Mouse (Mus musculus): Measurements from ENCODE around the gene Ftsj3.

DNA sequence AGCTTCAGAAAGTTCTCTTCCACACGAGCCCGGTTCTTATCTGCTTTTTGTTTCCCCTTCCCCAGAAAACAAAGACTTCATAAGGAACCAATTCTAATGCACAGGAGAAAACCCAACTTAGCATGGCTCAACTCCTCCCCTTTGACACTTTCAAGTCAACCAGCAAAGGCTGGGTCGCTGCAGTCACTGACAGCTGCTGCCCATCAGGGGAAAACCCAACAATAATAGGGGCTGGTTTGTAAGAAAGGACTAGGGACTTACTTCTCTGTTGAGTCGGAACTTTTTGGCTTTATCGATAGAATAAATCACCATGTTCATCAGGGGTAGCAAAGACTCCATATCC, 53.8 kb downstream of the Ftsj3 start, which contains the start of gene Strada:
- TF ChIP-seq CHD1 (IDR thresholded peaks at IDR 0.05; ENCODE audit: low read depth, low read length) (no peak), ZMIZ1 (IDR thresholded peaks at IDR 0.05; ENCODE audit: low read depth, low read length) (no peak), POLR2A (IDR thresholded peaks at IDR 0.05; ENCODE audit: control insufficient read depth in 1 of 2, insufficient read depth in 1 of 2, low read depth in 1 of 2, low read length in 2 of 2, poor library complexity in 1 of 2) (no peak), HCFC1 (IDR thresholded peaks at IDR 0.05; ENCODE audit: low read depth, low read length) (no peak), EP300 (IDR thresholded peaks at IDR 0.05; ENCODE audit: low read depth in 1 of 2, low read length in 2 of 2) (no peak), MAFK (IDR thresholded peaks at IDR 0.05; ENCODE audit: borderline replicate concordance, low read depth, low read length) (no peak), CTCF (IDR thresholded peaks at IDR 0.05 in 2 of 3, conservative IDR thresholded peaks at IDR 0.05 in 1 of 3; ENCODE audit: control insufficient read depth in 1 of 3, insufficient read depth in 1 of 3, low read depth in 2 of 3, low read length in 3 of 3, poor library complexity in 1 of 3, severe bottlenecking in 1 of 3) (no peak), ELF1 (IDR thresholded peaks at IDR 0.05; ENCODE audit: low read depth, low read length) (no peak), GATA1 (IDR thresholded peaks at IDR 0.05; ENCODE audit: low read depth, low read length) (no peak; the same call in 1 of the 2 replicates), MAX (IDR thresholded peaks at IDR 0.05; ENCODE audit: low read length) (no peak)

Measured in MEL (cell line).